Mouse (Mus musculus) urinary bladder, postnatal 14 days (tissue): ENCODE measurements around the gene 1190005I06Rik.

Experiments
- DNase-seq: peaks from one replicate; pipeline ENCODE4 v3.0.0; 2021; ENCODE audit warnings: low spot score

The 1190005I06Rik gene

DNA sequence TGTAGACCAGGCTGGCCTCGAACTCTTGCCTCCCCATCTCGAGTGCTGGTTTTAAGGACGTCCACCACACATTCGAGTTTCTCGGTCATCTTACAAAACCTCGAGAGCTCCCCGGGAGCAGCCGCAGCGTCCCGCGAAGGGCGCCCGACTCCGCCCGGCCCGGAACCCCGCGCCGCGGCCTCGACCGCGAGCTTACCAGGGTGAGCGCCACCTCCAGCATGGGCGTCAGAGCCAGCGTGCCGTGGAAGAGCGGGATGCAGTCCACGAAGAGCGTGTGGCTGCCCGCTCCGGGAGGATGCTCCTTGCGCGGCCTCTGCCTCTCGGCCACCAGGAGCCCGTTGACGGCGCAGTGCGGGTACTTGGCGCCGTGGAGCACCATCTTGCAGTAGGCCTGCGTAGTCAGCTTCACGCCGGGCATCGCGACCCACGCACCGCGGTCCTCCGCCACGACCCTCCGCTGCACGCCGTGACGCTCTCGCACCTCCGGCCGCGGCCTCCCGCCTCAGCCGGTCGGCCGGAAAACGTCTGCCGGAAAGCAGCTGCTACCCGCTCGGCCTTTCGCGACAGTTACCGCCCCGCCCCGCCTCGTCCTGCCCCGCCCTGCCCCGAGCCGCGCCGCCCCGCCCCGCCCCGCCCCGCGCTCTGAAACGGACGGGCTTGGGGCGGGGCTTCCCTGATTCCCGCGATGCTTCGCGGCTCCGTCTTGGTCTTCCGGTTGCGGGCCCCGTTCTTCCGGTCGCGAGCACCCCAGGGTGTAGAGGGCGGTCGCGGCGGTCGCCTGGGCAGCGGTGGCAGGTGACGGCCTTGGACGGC lies 20.3 kb upstream of the 1190005I06Rik start, which contains the start of the genes Gm27021 and Cox4i1:
Gene Gm27021 (minus strand): TSS at position 519 of the 813 bp plus-strand sequence.
Gene Cox4i1 (plus strand): TSS at position 662 of the 813 bp plus-strand sequence.
- DNase-seq: peak; percentile 94

- DNase-seq: no peak
Measured at GRCm38 (mm10) chr8:120666807-120667470, 19.5 kb upstream of the 1190005I06Rik start.

DNA sequence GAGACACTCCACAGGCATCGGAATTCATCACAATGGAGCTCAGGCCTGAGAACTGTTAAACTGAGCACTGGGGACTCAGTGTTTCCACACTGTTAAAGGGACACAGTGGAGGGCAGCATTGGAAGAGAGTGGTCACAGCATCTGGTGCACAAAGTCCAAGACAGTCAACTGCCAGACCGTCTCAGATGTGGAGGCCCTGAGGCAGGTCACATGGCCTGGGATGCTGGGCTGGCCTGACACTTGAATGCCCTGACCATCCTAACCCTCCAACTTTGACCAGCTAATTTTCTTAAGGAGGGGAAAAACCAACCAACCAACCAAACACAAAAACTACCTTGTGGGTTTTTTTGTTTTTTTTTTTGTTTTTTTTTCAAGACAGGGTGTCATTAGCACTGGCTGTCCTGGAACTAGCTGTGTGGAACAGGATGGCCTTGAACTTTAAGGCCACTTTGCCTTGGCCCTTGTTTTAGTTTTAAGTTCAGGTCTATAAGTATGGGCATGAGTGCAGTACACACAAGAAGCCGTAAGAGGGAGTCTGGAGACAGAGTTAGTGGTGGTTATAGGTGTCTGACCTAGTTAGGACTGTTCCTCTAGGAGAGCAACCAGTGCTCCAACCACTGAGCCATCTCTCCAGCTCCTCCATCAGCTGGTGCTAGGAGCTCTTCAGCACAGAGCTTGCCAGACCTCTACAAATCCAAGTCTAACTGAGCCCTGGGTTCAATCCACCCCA lies 18.5 kb upstream of the 1190005I06Rik start:
- no peak for DNase-seq

DNA sequence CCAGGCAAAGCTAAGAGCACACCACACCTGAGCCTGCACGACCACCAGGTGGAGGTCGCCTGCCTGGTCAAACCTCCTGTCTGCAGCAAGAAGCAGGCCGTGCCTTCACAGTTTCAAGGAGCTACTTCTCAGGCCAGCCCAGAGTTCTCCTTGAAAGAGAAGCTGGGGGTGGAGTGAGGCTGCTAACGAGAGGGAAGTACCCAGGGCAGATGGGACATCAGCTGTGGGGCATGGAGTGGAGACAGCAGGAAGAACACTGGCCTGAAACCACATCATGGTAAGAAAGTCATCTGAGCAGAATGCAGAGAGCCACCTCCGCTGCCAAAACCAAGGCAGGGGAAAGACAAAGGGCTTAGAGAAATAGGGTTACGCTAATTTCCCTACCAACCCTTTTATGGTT lies 17.1 kb upstream of the 1190005I06Rik start:
- no peak for DNase-seq

DNA sequence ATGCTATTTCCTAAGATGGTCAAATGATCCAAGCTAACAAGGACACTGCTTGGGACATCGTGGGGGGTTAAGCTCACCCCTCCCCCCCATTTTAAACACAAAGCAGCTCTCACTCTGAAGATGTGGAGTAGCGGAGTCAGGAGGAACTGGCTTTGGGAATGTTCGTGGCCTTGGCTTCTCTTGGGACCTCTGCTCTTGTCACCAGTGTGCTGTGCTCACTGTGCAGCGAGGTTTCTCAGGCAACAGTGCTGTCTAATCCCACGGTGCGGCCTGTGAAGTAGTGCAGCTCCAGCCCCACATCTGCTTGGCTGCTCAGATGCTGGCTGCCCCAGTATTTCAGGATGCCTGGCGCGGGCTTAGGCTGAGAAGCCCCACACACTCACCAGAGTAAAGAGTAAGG lies 10.0 kb upstream of the 1190005I06Rik start:
- DNase-seq: no peak

GRCm38 (mm10) chr8:120656322-120657052 lies 9.1 kb upstream of the 1190005I06Rik start:
- DNase-seq: no peak

GRCm38 (mm10) chr8:120644663-120645062 lies 2.8 kb downstream of the 1190005I06Rik start:
- DNase-seq: peak; percentile 49

DNA sequence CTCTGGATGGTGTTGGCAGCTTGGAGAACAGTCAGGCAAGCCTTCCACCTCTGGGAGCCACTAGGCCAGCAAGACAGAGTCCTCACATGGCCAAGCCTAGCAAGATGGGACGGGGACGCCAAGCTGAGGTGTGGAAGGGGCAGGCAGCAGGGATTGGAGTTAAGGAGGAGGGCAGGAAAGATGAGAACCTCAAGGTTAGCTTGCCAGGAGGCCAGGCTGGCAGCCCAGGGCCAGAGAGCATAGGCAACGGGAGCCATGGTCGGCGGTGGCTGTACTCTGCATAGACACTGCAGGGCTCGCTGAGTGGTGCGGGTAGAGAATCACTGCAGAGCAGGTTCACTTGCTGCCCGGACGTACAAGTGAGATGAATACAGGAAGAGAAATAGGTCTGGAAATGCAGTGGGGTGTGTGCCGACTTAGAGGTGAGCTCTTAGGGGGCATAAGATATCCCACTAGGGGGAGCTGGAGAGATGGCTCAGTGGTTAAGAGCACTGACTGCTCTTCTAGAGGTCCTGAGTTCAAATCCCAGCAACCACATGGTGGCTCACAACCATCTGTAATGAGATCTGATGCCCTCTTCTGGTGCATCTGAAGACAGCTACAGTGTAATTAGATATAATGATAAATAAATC lies 5.3 kb downstream of the 1190005I06Rik start:
- no peak for DNase-seq

DNA sequence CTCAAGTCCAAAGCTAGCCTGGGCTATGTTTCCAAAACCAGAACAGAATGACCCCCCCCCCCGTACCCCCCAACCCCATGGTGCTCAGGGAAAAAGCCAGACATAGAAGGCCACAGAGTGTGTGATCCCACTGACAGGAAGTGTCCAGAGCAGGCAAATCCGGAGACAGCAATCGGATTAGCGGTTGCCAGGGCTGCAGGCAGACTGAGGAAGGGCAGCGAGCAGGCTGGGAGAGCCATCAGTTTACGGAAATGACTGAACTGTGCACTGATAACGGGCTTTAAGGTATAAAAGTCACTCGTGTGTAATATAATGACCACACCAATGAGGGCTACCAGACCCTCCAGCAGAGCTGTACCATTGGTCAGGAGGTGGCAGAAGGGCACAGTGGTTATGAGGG lies 6.2 kb downstream of the 1190005I06Rik start:
- DNase-seq: no peak

- peak; percentile 53 for DNase-seq
Measured at GRCm38 (mm10) chr8:120634329-120634839, 13.0 kb downstream of the 1190005I06Rik start.

GRCm38 (mm10) chr8:120633665-120634271 lies 13.7 kb downstream of the 1190005I06Rik start:
- DNase-seq: no peak

- no peak for DNase-seq
Measured at GRCm38 (mm10) chr8:120632969-120633664, 14.3 kb downstream of the 1190005I06Rik start.

- DNase-seq: no peak
Measured at GRCm38 (mm10) chr8:120631441-120632375, 15.7 kb downstream of the 1190005I06Rik start.

DNA sequence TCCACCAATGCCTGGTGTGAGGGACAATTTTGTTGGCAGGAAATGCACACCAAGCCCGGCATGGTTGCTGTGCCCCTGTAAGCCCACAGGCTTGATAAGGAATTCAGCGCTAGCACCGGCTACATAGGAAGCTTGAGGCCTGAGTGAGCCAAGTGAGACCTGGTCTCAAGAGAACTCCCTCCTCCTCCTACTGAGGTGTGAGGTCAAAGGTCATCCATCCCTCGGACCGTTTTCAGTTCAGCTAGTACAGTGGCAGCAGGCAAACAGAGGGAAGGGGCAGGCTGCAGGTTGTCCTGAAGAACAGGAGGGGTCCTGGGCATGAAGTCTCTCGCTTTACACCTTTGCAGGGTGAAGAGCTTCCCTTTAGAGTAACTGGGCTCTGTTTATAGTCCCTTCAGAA lies 16.6 kb downstream of the 1190005I06Rik start:
- DNase-seq: no peak

DNA sequence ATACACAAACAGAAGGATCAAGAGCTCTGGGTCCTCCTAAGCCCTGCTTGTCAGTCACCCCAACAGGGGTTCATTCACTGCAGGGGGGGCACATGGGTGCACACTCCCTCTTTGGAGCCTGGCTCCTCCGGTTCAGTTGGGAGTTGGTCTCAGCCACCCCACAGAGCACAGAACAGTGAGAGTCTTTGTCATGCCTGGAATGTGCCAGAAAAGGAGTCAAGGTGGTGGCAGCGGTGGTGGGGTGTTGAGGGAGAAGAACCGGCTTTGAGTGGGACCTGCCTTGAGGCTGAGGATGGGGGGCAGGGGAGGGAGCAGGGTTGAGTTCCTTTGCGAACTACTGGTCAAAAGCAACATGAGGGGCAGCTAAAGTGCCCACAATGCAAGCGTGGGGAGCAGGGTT lies 17.4 kb downstream of the 1190005I06Rik start:
- DNase-seq: no peak

DNA sequence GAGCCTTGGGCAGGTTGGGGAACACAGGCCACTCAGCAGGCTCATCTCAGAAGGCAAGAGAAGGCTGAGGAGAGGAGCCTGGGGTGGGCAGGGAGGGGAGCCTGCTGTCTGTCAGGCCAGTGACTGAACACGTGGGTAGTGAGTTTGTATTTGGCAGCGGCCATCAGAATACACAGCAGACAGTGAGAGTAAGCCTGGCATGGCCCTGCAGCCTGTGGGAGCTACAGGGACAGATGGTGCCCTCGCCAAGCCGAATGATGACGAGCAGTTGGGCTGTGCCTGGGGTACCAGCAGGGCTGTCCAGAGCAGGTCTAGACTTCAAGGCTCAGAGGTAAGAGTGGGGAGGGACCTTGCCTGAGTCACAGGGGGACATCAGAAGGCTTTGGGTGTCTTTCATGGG lies 20.1 kb downstream of the 1190005I06Rik start:
- no peak for DNase-seq

DNA sequence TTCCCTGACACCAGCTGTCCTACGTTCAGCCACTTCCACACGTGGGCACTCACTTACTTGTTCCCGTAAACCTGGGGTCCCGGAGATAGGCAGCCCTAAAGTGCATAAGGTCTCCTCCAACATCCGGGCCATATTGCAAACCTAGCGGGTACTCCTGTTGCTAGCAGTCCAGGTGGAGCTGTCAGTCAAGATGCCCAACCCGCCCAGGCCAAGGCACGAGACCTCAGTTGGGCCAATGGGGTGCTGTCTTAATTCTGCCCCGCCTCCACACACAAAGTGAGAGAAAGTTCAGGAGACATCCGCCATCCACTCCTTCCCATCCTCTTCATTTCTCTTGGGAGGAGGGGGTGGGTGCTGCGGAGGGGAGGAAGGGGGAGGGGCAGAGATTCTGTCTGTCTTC lies 21.0 kb downstream of the 1190005I06Rik start:
- no peak for DNase-seq

- DNase-seq: no peak
Measured at GRCm38 (mm10) chr8:120623608-120624007, 23.8 kb downstream of the 1190005I06Rik start.

- DNase-seq: no peak
Measured at GRCm38 (mm10) chr8:120622161-120622560, 25.3 kb downstream of the 1190005I06Rik start.
